Mouse (Mus musculus): ENCODE data around the gene Fam129a. TPM values are rescaled to one million over a fixed set of nuclear protein-coding genes. Genes with fewer than 3 reads are reported as not detected.

Fam129a gene
- polyA plus RNA-seq, 1 experiment from 2014 or later, result 7.2 TPM

DNA sequence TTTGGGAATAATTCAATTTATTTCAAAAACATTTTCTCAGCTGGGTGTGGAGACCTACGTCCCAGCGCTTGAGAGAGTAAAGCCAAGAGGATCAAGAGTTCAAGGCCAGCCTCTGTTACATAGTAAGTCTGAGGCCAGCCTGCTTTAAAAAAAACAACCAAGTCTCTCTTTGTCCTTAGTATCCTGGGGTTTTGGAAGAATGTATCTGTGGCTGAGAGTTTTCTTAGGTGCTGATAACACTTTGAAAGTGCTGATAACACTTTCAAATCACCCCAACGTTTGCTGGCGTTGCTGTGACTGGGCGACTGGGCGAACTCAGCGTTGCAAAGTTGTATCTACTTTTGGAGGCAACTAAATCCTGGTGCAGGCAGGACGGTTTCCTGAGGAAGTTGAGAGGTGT is 88.7 kb downstream of the Fam129a start:
- no peak overlapping the region for H3K4me3 ChIP-seq
- ATAC-seq (ENCODE audit: insufficient number of reproducible peaks, insufficient read depth, low FRiP score, low TSS enrichment, low read depth), result no peak
- H3K9me3 ChIP-seq, result no peaks in the 10 kb centered on the region
- H3K36me3 ChIP-seq, result no peaks in the 10 kb centered on the region
- H3K9ac ChIP-seq, result no peak overlapping the region
- 77% methylated on average over 8 of the region's 8 CpGs for WGBS
- H3K27ac ChIP-seq, result no peak overlapping the region
- peaks cover 4% of the 10 kb centered on the region; the same call in 1 of the 2 replicates for H3K4me1 ChIP-seq
- H3K4me2 ChIP-seq, result no peak overlapping the region
- no peaks in the 10 kb centered on the region for H3K27me3 ChIP-seq

DNA sequence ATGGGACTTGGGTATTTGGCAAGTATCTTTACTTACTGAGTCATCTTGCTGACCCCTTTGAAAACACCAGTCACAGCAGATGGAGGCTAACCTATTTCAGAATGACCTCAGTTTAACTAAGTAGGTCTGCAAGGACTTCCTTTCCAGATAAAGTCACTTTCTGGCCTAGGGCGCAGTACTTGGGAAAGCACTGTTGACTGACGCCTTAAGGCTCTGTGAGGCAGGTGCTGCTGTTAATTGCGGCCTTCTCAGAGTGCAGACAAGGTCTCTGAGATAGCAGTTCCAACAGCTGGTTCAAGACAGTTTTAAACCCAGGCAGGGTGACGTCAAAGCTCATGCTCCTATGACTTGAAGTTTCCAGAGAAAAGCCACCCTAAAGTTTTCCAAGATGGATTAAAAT is 89.3 kb downstream of the Fam129a start:
- Histone ChIP-seq H3K36me3 (no peaks in the 10 kb centered on the region), H3K4me2 (no peak overlapping the region), H3K9me3 (no peaks in the 10 kb centered on the region), H3K4me1 (peaks cover 10% of the 10 kb centered on the region; the same call in 1 of the 2 replicates), H3K27me3 (no peaks in the 10 kb centered on the region), H3K27ac (no peak overlapping the region), H3K4me3 (no peak overlapping the region), H3K9ac (no peak overlapping the region)
- 82% methylated on average over 4 of the region's 4 CpGs for WGBS
- ATAC-seq (ENCODE audit: insufficient number of reproducible peaks, insufficient read depth, low FRiP score, low TSS enrichment, low read depth), result no peak

DNA sequence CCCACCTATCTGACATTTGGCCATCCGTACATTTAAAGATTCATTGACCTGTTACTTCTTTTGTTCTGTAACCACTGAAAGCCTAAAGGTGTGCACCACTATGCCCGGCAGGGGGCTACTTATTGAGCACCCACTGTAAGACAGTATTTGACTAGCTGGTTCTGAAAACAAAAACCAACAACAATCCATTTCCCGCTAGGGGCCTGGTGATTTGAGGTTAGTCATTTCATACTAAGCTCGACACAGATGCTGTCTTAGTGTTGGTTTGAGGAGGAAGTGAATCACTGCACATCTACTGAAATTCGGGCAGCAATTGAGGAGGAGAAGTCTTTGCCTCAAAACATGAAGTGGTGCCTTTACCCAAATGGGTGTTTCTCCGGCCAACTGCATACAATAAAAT is 89.9 kb downstream of the Fam129a start:
- Histone ChIP-seq H3K27ac (no peak overlapping the region), H3K27me3 (no peaks in the 10 kb centered on the region), H3K9me3 (no peaks in the 10 kb centered on the region), H3K4me3 (no peak overlapping the region), H3K4me1 (peaks cover 11% of the 10 kb centered on the region; the same call in 1 of the 2 replicates), H3K36me3 (no peaks in the 10 kb centered on the region), H3K4me2 (no peak overlapping the region), H3K9ac (no peak overlapping the region)
- WGBS, result 91% methylated on average over 6 of the region's 6 CpGs
- ATAC-seq (ENCODE audit: insufficient number of reproducible peaks, insufficient read depth, low FRiP score, low TSS enrichment, low read depth), result no peak

- H3K27me3 ChIP-seq, result no peaks in the 10 kb centered on the region
- ATAC-seq (ENCODE audit: insufficient number of reproducible peaks, insufficient read depth, low FRiP score, low TSS enrichment, low read depth), result no peak
- no peak overlapping the region for H3K4me2 ChIP-seq
- no peaks in the 10 kb centered on the region for H3K9me3 ChIP-seq
- 80% methylated on average over 7 of the region's 7 CpGs for WGBS
- peaks cover 11% of the 10 kb centered on the region; the same call in 1 of the 2 replicates for H3K4me1 ChIP-seq
- H3K9ac ChIP-seq, result no peak overlapping the region
- no peak overlapping the region for H3K4me3 ChIP-seq
- H3K27ac ChIP-seq, result no peak overlapping the region
- H3K36me3 ChIP-seq, result no peaks in the 10 kb centered on the region
Observed at GRCm38 (mm10) chr1:151661684-151662439, 90.9 kb downstream of the Fam129a start.

DNA sequence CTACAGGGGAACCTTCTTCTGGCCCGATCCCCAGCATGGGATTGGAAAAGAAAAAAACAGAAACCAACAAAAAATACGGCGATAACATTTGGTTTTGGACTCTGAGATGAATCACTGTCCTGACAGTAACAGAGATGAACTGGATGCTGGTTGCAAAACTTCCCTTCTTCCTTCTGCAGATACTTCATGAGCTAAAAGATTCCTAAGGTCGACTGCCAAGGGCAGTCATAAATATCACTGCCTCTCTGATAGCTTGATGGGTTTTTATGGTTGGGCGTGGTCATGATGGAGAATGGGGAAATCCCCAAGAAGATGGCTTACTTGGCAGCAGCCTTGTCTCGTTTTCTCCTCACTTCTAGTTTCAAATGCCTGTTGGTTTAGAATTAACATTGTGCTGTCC is 92.0 kb downstream of the Fam129a start:
- H3K9ac ChIP-seq, result no peak overlapping the region
- 82% methylated on average over 6 of the region's 6 CpGs for WGBS

DNA sequence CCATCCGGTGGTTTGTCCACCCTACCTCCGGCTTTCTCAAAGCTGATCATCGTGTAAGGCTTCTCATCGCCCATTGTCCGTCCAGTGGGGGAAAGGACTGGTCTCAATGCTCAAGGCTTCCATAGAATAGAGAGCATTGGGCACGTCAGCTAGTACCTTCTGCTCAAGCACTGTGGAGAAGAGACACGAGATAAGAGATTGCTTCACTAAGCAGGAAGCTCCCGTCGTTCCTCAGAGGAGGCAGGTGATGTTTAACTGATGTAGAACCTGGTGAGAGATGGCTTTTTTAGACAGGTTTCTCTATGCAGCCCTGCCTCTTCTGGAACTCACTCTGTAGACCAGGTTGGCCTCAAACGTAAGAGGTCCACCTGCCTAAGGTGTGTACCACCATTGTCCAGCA is 93.4 kb downstream of the Fam129a start:
- no peak for ATAC-seq (ENCODE audit: insufficient number of reproducible peaks, insufficient read depth, low FRiP score, low TSS enrichment, low read depth)
- Histone ChIP-seq H3K4me3 (no peak overlapping the region), H3K9ac (no peak overlapping the region), H3K27ac (no peak overlapping the region), H3K9me3 (no peaks in the 10 kb centered on the region), H3K4me1 (peaks cover 8% of the 10 kb centered on the region; the same call in 1 of the 2 replicates), H3K36me3 (no peaks in the 10 kb centered on the region), H3K4me2 (no peak overlapping the region), H3K27me3 (no peaks in the 10 kb centered on the region)
- WGBS, result 91% methylated on average over 10 of the region's 10 CpGs

More for the DNA sequence above, 92.0 kb downstream of the Fam129a start:
- Histone ChIP-seq H3K4me2 (no peak overlapping the region), H3K4me1 (peaks cover 8% of the 10 kb centered on the region; the same call in 1 of the 2 replicates), H3K4me3 (no peak overlapping the region), H3K9me3 (no peaks in the 10 kb centered on the region), H3K27me3 (no peaks in the 10 kb centered on the region), H3K36me3 (no peaks in the 10 kb centered on the region), H3K27ac (no peak overlapping the region)
- ATAC-seq (ENCODE audit: insufficient number of reproducible peaks, insufficient read depth, low FRiP score, low TSS enrichment, low read depth), result no peak

DNA sequence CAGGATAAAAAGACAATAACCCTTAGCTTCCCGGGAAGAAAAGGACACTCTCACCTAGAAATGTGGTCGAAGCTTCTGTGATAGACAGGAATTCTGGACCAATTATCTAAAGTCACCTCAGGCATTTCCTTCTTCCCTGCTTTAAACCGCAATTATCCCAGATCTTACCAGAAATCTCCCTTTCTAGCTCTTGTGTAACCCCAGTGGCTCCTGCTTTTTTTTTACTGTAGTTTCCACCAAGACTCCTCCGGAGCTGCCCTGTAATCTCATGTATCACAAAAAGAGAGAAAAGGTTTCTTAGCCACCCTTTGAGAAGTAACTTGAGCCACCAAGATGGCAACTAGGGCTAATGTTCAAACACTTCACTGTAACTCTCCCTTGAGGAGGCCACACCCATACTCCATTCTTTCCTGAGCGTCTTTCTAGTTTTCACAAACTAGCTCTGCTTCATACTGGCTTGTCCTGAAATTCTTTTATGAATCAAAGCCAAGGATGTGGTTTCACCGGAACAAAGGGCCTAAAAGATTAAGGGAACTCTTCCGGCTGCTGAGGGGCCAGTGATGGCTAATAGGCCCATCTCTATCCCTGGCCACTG is 93.9 kb downstream of the Fam129a start:
- Histone ChIP-seq H3K27ac (no peak overlapping the region), H3K4me2 (no peak overlapping the region), H3K4me3 (no peak overlapping the region), H3K9ac (no peak overlapping the region), H3K36me3 (no peaks in the 10 kb centered on the region), H3K4me1 (peaks cover 8% of the 10 kb centered on the region; the same call in 1 of the 2 replicates), H3K9me3 (no peaks in the 10 kb centered on the region), H3K27me3 (no peaks in the 10 kb centered on the region)
- ATAC-seq (ENCODE audit: insufficient number of reproducible peaks, insufficient read depth, low FRiP score, low TSS enrichment, low read depth), result no peak
- 38% methylated on average over 7 of the region's 7 CpGs for WGBS

GRCm38 (mm10) chr1:151667351-151668074 is 96.5 kb downstream of the Fam129a start:
- 89% methylated on average over 10 of the region's 10 CpGs for WGBS
- no peak overlapping the region for H3K4me2 ChIP-seq
- no peaks in the 10 kb centered on the region for H3K36me3 ChIP-seq
- no peaks in the 10 kb centered on the region for H3K9me3 ChIP-seq
- H3K9ac ChIP-seq, result no peak overlapping the region
- no peak overlapping the region for H3K27ac ChIP-seq
- no peaks in the 10 kb centered on the region for H3K27me3 ChIP-seq
- H3K4me1 ChIP-seq, result peaks cover 8% of the 10 kb centered on the region; the same call in 1 of the 2 replicates
- no peak for ATAC-seq (ENCODE audit: insufficient number of reproducible peaks, insufficient read depth, low FRiP score, low TSS enrichment, low read depth)
- H3K4me3 ChIP-seq, result no peak overlapping the region

- H3K4me3 ChIP-seq, result no peak overlapping the region
- no peaks in the 10 kb centered on the region for H3K36me3 ChIP-seq
- H3K9me3 ChIP-seq, result no peaks in the 10 kb centered on the region
- H3K9ac ChIP-seq, result no peak overlapping the region
- no peak overlapping the region for H3K27ac ChIP-seq
- H3K4me1 ChIP-seq, result peaks cover 3% of the 10 kb centered on the region; the same call in 1 of the 2 replicates
- H3K27me3 ChIP-seq, result no peaks in the 10 kb centered on the region
- no peak; the same call in 1 of the 2 replicates for ATAC-seq (ENCODE audit: insufficient number of reproducible peaks, insufficient read depth, low FRiP score, low TSS enrichment, low read depth)
- no peak overlapping the region for H3K4me2 ChIP-seq
- WGBS, result 84% methylated on average over 9 of the region's 9 CpGs
Observed at GRCm38 (mm10) chr1:151670006-151670591, 99.1 kb downstream of the Fam129a start.

GRCm38 (mm10) chr1:151675684-151676083 is 104.7 kb downstream of the Fam129a start:
- Histone ChIP-seq H3K4me3 (no peak overlapping the region), H3K9ac (no peak overlapping the region), H3K27me3 (no peaks in the 10 kb centered on the region), H3K36me3 (no peaks in the 10 kb centered on the region), H3K4me1 (peaks cover 4% of the 10 kb centered on the region; the same call in 1 of the 2 replicates), H3K9me3 (no peaks in the 10 kb centered on the region), H3K4me2 (no peak overlapping the region), H3K27ac (no peak overlapping the region)
- 46% methylated on average over 5 of the region's 5 CpGs for WGBS
- ATAC-seq (ENCODE audit: insufficient number of reproducible peaks, insufficient read depth, low FRiP score, low TSS enrichment, low read depth), result no peak

DNA sequence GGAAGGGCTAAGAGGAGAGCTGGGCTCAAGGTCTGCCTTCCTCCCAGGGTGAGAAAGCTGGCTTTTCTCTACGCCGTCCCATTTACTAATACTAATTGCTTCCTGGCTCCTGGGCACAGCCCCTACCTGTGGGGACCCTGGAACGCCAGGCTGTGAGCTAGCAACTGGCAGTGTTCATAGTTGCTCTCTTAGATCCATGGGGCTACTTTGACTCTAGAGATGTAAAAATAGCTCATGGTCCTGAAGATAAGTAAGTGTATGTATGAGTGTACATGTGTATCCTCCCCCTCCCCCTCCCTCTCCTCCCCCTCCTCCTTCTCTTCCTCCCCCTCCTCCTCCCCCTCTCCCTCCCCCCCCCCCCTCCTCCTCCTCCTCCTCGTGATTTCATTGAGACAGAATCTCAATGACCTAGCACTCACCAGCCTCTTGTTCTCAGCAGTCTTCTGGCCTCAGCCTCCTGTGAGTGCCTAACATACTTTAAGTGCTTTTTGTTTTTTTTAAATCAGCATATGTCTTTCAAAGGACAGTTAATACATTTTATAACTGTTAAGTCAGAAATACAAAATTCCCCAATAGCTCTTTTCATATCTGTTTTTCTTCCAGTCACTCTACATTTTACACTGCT is 106.3 kb downstream of the Fam129a start:
- no peaks in the 10 kb centered on the region for H3K36me3 ChIP-seq
- H3K4me1 ChIP-seq, result peaks cover 4% of the 10 kb centered on the region; the same call in 1 of the 2 replicates
- H3K4me2 ChIP-seq, result no peak overlapping the region
- no peak overlapping the region for H3K27ac ChIP-seq
- no peak overlapping the region for H3K4me3 ChIP-seq
- no peaks in the 10 kb centered on the region for H3K27me3 ChIP-seq
- WGBS, result 29% methylated on average over 3 of the region's 4 CpGs
- no peak overlapping the region for H3K9ac ChIP-seq
- H3K9me3 ChIP-seq, result no peaks in the 10 kb centered on the region
- ATAC-seq (ENCODE audit: insufficient number of reproducible peaks, insufficient read depth, low FRiP score, low TSS enrichment, low read depth), result no peak
